Mouse (Mus musculus): Measurements from ENCODE around the gene Tnip1. TPM values are rescaled to one million over a fixed set of nuclear protein-coding genes. Genes with fewer than 3 reads are reported as not detected.

Gene Tnip1
- polyA plus RNA-seq, 1 experiment from 2014 or later: 9.9 TPM

- Histone ChIP-seq H3K36me3 (ENCODE audit: control insufficient read depth, insufficient read depth, low read length) (0 out of 2 replicates have a peak, but pooled peaks cover 2% of the 10 kb centered on the region), H3K4me2 (no peak overlapping the region)
- ATAC-seq (ENCODE audit: low FRiP score): no peak
Measured at GRCm38 (mm10) chr11:54911671-54912502, 50.8 kb downstream of the Tnip1 start.

GRCm38 (mm10) chr11:54911201-54911600, 51.5 kb downstream of the Tnip1 start:
- Histone ChIP-seq H3K9me3 (ENCODE audit: control insufficient read depth, low read length) (no peaks in the 10 kb centered on the region), H3K27me3 (ENCODE audit: control insufficient read depth, insufficient read depth, low read length) (no peaks in the 10 kb centered on the region), H3K27ac (ENCODE audit: low read depth, low read length) (no peak overlapping the region), H3K4me2 (no peak overlapping the region), H3K9ac (ENCODE audit: low read length) (no peak overlapping the region), H3K4me1 (ENCODE audit: control insufficient read depth, insufficient read depth, low read length) (no peaks in the 10 kb centered on the region), H3K36me3 (ENCODE audit: control insufficient read depth, insufficient read depth, low read length) (0 out of 2 replicates have a peak, but pooled peaks cover 2% of the 10 kb centered on the region), H3K4me3 (ENCODE audit: low read depth, low read length) (no peak overlapping the region)
- DNase-seq (ENCODE audit: low spot score, missing footprints): peak; percentile 26
- whole genome bisulfite sequencing: 98% methylated on average over 3 of the region's 3 CpGs
- no peak for ATAC-seq (ENCODE audit: low FRiP score)

More at GRCm38 (mm10) chr11:54911671-54912502, 50.8 kb downstream of the Tnip1 start:
- Histone ChIP-seq H3K27me3 (ENCODE audit: control insufficient read depth, insufficient read depth, low read length) (no peaks in the 10 kb centered on the region), H3K27ac (ENCODE audit: low read depth, low read length) (no peak overlapping the region), H3K9ac (ENCODE audit: low read length) (no peak overlapping the region), H3K4me1 (ENCODE audit: control insufficient read depth, insufficient read depth, low read length) (no peaks in the 10 kb centered on the region), H3K4me3 (ENCODE audit: low read depth, low read length) (no peak overlapping the region), H3K9me3 (ENCODE audit: control insufficient read depth, low read length) (no peaks in the 10 kb centered on the region)
- 91% methylated on average over 7 of the region's 7 CpGs for WGBS
- no peak for DNase-seq (ENCODE audit: low spot score, missing footprints)

GRCm38 (mm10) chr11:54910081-54910665, 52.5 kb downstream of the Tnip1 start:
- WGBS: 86% methylated on average over 12 of the region's 12 CpGs
- Histone ChIP-seq H3K27me3 (ENCODE audit: control insufficient read depth, insufficient read depth, low read length) (no peaks in the 10 kb centered on the region), H3K9ac (ENCODE audit: low read length) (no peak overlapping the region), H3K4me2 (no peak overlapping the region), H3K4me1 (ENCODE audit: control insufficient read depth, insufficient read depth, low read length) (no peaks in the 10 kb centered on the region), H3K4me3 (ENCODE audit: low read depth, low read length) (no peak overlapping the region), H3K27ac (ENCODE audit: low read depth, low read length) (no peak overlapping the region), H3K9me3 (ENCODE audit: control insufficient read depth, low read length) (no peaks in the 10 kb centered on the region), H3K36me3 (ENCODE audit: control insufficient read depth, insufficient read depth, low read length) (0 out of 2 replicates have a peak, but pooled peaks cover 2% of the 10 kb centered on the region)
- DNase-seq (ENCODE audit: low spot score, missing footprints) (peak; percentile 23), ATAC-seq (ENCODE audit: low FRiP score) (no peak)

- 92% methylated on average over 11 of the region's 11 CpGs for WGBS
- DNase-seq (ENCODE audit: low spot score, missing footprints): peak; percentile 39
- Histone ChIP-seq H3K4me1 (ENCODE audit: control insufficient read depth, insufficient read depth, low read length) (no peaks in the 10 kb centered on the region), H3K4me2 (no peak overlapping the region), H3K9ac (ENCODE audit: low read length) (no peak overlapping the region), H3K4me3 (ENCODE audit: low read depth, low read length) (no peak overlapping the region), H3K9me3 (ENCODE audit: control insufficient read depth, low read length) (no peaks in the 10 kb centered on the region), H3K36me3 (ENCODE audit: control insufficient read depth, insufficient read depth, low read length) (0 out of 2 replicates have a peak, but pooled peaks cover 2% of the 10 kb centered on the region), H3K27me3 (ENCODE audit: control insufficient read depth, insufficient read depth, low read length) (no peaks in the 10 kb centered on the region), H3K27ac (ENCODE audit: low read depth, low read length) (no peak overlapping the region)
- no peak for ATAC-seq (ENCODE audit: low FRiP score)
Measured at GRCm38 (mm10) chr11:54909273-54909672, 53.4 kb downstream of the Tnip1 start.

- DNase-seq (ENCODE audit: low spot score, missing footprints) (no peak), ATAC-seq (ENCODE audit: low FRiP score) (no peak)
- H3K9ac ChIP-seq (ENCODE audit: low read length): no peak overlapping the region
- no peak overlapping the region for H3K4me2 ChIP-seq
- H3K4me3 ChIP-seq (ENCODE audit: low read depth, low read length): no peak overlapping the region
- H3K27me3 ChIP-seq (ENCODE audit: control insufficient read depth, insufficient read depth, low read length): no peaks in the 10 kb centered on the region; the same call in 1 of the 2 replicates
- H3K27ac ChIP-seq (ENCODE audit: low read depth, low read length): no peak overlapping the region
- no peaks in the 10 kb centered on the region for H3K9me3 ChIP-seq (ENCODE audit: control insufficient read depth, low read length)
- 92% methylated on average over 5 of the region's 5 CpGs for WGBS
- peaks cover 5% of the 10 kb centered on the region; the same call in 1 of the 2 replicates for H3K4me1 ChIP-seq (ENCODE audit: control insufficient read depth, insufficient read depth, low read length)
- 0 out of 2 replicates have a peak, but pooled peaks cover 2% of the 10 kb centered on the region for H3K36me3 ChIP-seq (ENCODE audit: control insufficient read depth, insufficient read depth, low read length)
Measured at GRCm38 (mm10) chr11:54907259-54907658, 55.5 kb downstream of the Tnip1 start.

GRCm38 (mm10) chr11:54906466-54906865, 56.3 kb downstream of the Tnip1 start:
- peak; percentile 35 for DNase-seq (ENCODE audit: low spot score, missing footprints)
- no peak overlapping the region for H3K9ac ChIP-seq (ENCODE audit: low read length)
- H3K9me3 ChIP-seq (ENCODE audit: control insufficient read depth, low read length): no peaks in the 10 kb centered on the region
- no peak overlapping the region for H3K4me2 ChIP-seq
- WGBS: 90% methylated on average over 4 of the region's 4 CpGs
- no peak overlapping the region for H3K27ac ChIP-seq (ENCODE audit: low read depth, low read length)
- 0 out of 2 replicates have a peak, but pooled peaks cover 2% of the 10 kb centered on the region for H3K36me3 ChIP-seq (ENCODE audit: control insufficient read depth, insufficient read depth, low read length)
- H3K27me3 ChIP-seq (ENCODE audit: control insufficient read depth, insufficient read depth, low read length): no peaks in the 10 kb centered on the region; the same call in 1 of the 2 replicates
- ATAC-seq (ENCODE audit: low FRiP score): no peak
- H3K4me3 ChIP-seq (ENCODE audit: low read depth, low read length): no peak overlapping the region
- H3K4me1 ChIP-seq (ENCODE audit: control insufficient read depth, insufficient read depth, low read length): peaks cover 5% of the 10 kb centered on the region; the same call in 1 of the 2 replicates

GRCm38 (mm10) chr11:54905931-54906330, 56.8 kb downstream of the Tnip1 start:
- Histone ChIP-seq H3K36me3 (ENCODE audit: control insufficient read depth, insufficient read depth, low read length) (0 out of 2 replicates have a peak, but pooled peaks cover 2% of the 10 kb centered on the region), H3K9ac (ENCODE audit: low read length) (no peak overlapping the region), H3K4me1 (ENCODE audit: control insufficient read depth, insufficient read depth, low read length) (peaks cover 5% of the 10 kb centered on the region; the same call in 1 of the 2 replicates), H3K27ac (ENCODE audit: low read depth, low read length) (no peak overlapping the region), H3K27me3 (ENCODE audit: control insufficient read depth, insufficient read depth, low read length) (no peaks in the 10 kb centered on the region; the same call in 1 of the 2 replicates), H3K4me3 (ENCODE audit: low read depth, low read length) (no peak overlapping the region), H3K9me3 (ENCODE audit: control insufficient read depth, low read length) (no peaks in the 10 kb centered on the region), H3K4me2 (no peak overlapping the region)
- DNase-seq (ENCODE audit: low spot score, missing footprints) (no peak), ATAC-seq (ENCODE audit: low FRiP score) (no peak)
- 68% methylated on average over 4 of the region's 4 CpGs for WGBS

- Histone ChIP-seq H3K4me2 (no peak overlapping the region), H3K4me3 (ENCODE audit: low read depth, low read length) (no peak overlapping the region), H3K27ac (ENCODE audit: low read depth, low read length) (no peak overlapping the region), H3K9me3 (ENCODE audit: control insufficient read depth, low read length) (no peaks in the 10 kb centered on the region), H3K36me3 (ENCODE audit: control insufficient read depth, insufficient read depth, low read length) (0 out of 2 replicates have a peak, but pooled peaks cover 2% of the 10 kb centered on the region), H3K9ac (ENCODE audit: low read length) (no peak overlapping the region), H3K4me1 (ENCODE audit: control insufficient read depth, insufficient read depth, low read length) (peaks cover 5% of the 10 kb centered on the region; the same call in 1 of the 2 replicates), H3K27me3 (ENCODE audit: control insufficient read depth, insufficient read depth, low read length) (no peaks in the 10 kb centered on the region; the same call in 1 of the 2 replicates)
- ATAC-seq (ENCODE audit: low FRiP score): no peak
- DNase-seq (ENCODE audit: low spot score, missing footprints): peak; percentile 21
- 84% methylated on average over 3 of the region's 3 CpGs for WGBS
Measured at GRCm38 (mm10) chr11:54905086-54905485, 57.6 kb downstream of the Tnip1 start.

All from midbrain, embryonic 11.5 days (tissue).